Mouse (Mus musculus): ENCODE results near the gene Cdc6.

- TF ChIP-seq CTCF (IDR thresholded peaks at IDR 0.05; ENCODE audit: low read depth) (no peak), EP300 (IDR thresholded peaks at IDR 0.05; ENCODE audit: low read depth) (no peak)
Measured at GRCm38 (mm10) chr11:98949242-98949957, 41.8 kb downstream of the Cdc6 start.
